Mouse (Mus musculus) neutrophil, adult 5-6 weeks (primary cell): ENCODE measurements around the gene Pitpnm2. TPM values are rescaled to one million over a fixed set of nuclear protein-coding genes. Genes with fewer than 3 reads are reported as not detected.
"Not testable (repeated sequence)": the region's sequence is repeated elsewhere in the genome, so short reads cannot be mapped to it uniquely, and the experiment has no call there.

ENCODE experiments used
- ATAC-seq: fragments of 151-379, 151-347 bp; 2 replicates; pipeline ENCODE4 v1.8.0; 2017; ENCODE audit warnings: mild to moderate bottlenecking, moderate TSS enrichment; ENCODE audit not compliant: insufficient number of reproducible peaks, poor library complexity, low FRiP score, severe bottlenecking; ENCODE audit errors: extremely low read depth
- total RNA-seq: library from RNA; stranded (forward); fragments of 200-1000 nt; gene quantifications from 2 replicates; pipeline ENCODE4 v1.2.3, GENCODE M21; 2017

The Pitpnm2 gene
- total RNA-seq, 1 experiment from 2014 or later: 11.3 TPM

DNA sequence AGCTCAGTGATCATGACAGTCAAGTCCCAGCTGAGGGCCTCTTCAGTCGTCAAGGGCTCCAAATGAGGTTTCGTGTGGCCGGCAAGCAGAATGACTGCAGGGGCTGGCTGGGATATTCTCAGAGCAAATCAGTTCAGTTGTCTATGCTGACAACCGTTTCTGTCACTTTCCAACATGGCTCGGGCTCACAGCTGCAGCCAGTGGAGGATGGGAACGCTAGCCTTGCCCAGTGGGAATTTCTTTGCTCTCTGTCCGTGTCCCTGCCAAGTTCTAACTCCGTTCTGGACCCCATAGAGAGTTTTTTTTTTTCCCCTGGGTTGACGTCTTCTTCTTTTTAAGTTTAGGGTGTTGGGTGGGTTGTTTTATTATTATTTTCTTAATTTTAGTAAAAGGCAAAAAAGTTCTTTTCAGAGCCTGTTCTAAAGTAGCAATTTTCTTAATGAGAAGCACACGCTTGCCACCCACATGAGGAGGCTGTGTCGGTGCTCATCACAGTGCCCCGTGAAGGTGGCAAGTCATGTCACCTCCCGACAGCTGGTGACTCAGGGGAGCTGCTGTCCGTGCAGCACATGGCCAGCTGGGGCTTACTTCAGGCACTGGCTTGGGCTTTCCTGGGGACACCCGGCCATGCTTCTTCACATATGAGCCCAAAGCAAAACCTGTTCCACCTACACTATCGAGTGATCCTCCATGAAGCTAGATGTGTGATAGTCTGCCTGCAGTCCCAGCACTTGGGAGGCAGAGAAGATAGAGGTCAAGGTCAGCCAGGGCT is 25.1 kb downstream of the Pitpnm2 start:
- no peak for ATAC-seq

DNA sequence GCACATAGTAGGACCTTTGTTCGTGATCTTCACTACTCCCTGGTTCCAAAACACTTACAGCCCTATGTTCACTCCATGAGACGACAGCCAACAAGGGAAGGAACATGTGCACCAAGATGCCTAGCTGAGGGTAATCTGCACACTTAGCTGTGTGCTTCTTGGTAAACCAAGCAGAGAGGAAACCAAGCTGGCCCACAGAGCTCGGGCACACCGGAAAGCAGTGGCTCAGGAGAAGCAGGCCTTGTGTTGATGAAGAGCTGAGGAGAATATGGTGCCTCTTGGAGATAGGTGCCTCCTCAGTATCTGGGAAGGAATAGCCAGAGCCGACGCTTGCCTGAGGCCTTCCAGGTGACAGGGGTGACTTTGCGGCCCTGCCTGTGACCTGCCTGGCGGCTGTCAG is 26.0 kb downstream of the Pitpnm2 start:
- ATAC-seq: no peak

DNA sequence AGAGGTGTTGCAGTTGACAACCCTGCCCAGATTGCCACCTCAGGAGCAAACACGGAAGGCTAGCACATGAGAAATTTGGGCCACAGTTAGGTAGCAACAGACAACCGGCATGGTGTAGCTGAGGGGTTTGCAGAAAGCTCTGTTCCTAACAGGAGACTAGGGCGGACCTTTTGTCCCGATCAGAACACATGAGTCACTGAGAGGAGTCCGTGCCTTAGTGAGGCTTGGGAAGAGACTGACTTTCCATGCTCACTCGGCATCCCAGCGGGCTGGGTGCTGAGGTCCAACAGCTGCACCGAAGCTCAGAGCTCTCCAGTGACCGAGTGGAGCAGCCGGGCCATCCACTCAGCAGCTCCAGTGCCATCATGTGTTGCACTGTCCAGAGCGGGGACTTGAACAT is 26.9 kb downstream of the Pitpnm2 start:
- no peak for ATAC-seq

DNA sequence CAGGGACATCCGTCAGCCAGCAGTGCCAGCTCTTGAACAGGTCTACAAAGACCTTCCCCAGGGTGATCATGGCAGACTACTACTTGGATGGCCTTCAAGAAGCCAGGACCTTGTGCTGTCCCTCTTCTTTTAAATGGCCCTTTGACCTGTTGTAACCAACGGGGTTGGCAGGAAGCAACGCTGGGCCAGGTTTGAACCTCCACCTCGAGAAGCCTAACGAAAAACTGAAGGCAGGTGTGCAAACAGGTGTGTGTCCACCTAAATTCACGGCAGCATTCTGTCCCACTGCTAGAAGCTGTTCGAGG is 27.9 kb downstream of the Pitpnm2 start:
- ATAC-seq: no peak

DNA sequence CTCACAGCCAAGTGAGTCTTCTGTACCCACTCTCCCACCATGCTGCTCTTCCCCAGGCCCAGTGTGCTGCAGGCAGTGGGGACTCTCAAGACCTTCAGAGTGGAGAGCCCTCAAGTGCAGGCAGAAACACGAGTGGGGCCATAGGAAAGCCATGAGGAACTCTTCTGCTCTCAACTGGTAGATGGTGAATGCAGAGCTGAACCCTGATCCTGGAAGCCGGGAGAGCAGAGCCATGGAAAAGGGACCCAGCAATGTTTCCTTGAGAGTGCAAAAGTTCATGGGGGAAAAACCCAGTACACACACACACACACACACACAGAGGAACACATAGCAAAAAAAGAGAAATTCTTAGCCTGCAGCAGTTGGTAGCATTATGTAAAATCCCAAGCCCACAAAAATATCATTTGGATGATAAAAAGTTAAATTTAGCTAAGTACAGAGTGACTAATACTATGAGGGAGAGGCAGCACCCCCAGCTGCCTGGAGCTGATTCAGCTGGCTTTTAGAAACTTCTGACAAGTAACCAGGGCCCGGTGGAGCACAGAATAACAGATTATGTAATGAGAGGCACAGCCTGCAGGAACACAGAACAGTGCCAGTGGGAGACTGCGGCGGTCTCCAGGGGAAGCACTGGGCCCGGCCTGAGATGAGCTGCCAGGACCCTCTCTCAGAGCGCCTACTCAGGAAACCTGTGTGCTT is 28.4 kb downstream of the Pitpnm2 start:
- ATAC-seq: no peak

DNA sequence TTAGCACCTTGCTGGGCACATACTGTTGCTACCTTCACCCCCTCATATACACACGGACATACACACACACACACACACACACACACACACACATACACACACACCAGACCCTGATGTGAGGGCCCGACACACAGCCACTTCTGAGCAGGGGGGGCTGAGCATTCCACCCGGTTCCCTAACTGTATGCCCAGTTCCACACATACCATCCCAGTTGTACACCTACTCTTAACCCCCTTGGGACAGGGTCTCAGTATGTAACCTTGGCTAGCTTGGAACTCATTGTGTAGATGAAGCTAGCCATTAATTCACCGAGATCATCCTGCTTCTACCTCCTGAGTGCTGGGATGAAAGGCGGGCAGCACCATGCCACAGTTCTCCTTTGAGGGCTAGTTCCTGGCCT is 29.0 kb downstream of the Pitpnm2 start:
- ATAC-seq: no peak

DNA sequence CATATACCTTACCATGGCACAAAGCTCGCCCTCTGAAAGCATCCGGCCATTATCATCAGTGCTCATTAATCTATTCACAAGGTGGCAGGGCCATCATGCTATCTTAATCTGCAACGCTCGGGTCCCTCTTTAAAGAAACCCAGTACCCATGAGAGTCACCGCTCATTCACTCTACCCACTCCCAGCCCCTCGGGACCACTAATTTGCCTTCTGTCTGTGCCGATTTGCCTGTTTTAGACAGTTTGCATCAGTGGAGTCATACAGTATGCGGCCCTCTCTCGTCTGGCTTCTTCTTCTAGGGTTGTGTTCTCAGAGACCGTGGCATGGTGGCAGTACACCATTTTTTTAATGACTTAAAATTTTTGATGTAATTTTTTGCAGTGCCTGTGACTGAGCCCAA is 30.1 kb downstream of the Pitpnm2 start:
- ATAC-seq: no peak

DNA sequence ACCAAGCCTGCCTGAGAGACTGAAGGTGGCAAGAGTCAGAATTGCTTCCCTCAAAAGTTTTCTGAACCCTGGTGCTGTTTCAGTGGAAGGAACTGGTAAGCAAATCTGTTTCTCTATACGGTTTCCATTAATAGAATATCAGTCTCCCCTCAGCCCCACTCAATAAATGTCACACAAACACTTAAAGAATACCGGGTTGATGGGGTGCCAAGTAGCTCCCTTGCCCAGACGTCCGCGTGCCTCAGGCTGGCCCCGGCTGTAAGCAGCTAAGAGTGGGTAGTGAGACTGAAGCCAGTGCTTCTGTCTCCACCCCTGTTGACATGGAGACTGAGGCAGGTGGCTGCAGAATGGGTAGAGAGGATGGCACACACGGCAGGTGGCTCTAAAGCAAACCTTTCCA is 30.6 kb downstream of the Pitpnm2 start:
- ATAC-seq: no peak

DNA sequence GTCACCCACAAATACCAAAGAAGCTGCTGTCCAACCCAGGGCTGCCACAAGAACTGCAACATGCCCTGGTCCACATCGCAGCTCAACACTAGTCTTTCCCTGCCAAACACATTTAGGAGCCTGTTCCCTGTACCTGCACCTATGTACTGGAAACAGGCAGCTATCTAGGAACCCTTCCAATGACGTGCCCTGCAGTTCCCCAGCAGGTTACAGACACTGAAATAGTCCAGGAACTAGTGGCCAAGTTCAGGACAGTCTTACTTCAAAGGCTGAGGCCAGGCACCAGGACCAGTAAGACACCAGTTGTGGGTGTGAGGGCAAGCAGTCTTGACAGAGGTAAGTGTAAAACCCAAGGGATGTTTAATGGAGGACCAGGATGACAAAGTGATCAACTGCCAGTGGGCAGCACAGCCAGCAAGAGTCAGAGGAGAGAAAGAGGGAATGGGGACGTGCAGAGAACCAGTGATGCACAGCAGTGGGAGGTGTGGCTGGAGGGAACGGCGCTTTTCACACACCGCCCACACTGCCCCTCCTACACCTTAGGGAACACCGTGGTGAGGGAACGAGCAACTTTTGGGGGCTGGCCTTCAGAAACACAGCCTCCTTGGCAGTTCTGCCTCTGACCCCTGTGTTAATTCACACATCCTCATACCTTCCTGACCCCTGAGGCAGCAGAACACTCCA is 31.9 kb downstream of the Pitpnm2 start:
- no peak for ATAC-seq

DNA sequence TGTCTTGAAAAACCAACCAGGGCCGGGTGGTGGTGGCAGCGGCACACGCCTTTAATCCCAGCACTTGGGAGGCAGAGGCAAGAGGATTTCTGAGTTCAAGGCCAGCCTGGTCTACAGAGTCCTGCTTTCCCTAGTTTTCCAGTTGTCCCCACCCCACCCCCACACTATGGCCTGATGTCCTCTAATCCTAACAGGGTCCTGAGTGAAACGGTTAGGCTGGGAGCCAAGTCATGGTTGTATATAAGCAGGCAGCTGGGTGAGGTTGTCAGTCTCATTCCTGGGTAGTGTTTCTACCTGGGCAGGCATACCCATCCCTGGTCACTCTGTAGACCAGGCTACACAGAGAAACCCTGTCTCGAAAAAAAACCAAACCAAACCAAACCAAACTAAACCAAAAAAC is 32.5 kb downstream of the Pitpnm2 start:
- ATAC-seq: not testable (repeated sequence)

DNA sequence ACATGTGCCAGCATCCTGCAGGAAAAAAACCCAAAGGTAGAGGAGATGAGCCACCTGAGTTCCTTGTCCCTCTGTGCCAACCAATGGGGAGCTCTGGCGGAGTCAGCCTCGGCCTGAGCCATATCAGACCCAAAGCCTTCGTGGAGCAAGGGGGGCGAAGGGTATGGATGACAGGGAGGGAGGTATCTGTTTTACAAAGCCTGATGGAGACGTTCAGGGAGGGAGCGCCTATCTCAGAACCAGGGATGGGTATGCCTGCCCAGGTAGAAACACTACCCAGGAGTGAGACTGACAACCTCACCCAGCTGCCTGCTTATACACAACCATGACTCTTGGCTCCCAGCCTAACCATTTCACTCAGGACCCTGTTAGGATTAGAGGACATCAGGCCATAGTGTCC is 33.2 kb downstream of the Pitpnm2 start:
- ATAC-seq: no peak

DNA sequence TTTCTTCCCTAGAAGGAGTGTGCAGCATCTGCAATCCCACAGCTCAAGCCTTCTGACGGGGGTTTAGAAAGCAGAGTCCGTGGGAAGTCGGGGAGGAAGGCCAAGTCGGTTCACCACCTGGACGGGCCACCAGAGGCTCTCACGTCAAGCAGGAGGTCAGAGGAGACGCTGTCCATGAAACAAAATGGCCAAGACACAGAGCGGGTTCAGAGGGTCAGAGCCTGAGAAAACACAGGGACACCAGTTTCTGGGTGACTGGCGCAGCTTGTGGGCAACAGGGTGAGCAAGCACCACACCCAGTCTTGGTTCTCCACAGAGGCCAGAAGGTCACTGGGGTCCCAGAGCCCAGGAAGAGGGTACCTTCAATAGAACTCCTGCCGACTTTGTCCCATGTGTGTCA is 33.9 kb downstream of the Pitpnm2 start:
- no peak for ATAC-seq

DNA sequence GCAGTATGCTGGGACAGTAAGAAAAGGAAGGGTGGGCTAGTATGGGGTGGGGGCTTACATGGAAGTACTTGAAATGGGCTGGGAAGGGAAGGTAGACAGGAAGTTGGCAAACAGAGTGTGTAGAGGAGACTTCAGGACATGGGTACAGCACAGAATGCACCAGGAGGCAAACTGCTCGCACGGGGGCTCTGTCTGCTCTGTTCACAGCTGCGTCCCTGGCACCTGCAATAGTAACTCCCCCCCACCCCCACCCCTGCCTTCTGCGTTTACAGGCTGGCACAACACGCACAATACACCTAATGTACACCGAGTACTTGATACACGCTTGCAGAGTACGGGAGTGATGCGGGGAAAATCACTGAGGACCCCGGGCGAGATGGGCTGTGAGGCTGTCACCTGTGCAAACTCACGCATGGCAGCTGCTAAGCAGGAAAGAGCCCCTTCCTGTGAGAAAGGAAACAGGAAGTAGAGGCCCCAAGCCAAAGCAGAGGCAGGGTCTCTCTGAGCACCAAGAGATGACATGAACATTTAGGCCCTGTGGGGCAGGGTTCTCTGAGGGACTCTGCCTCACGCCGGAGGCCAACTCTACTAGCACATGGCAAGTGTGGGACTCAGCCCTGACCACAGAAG is 34.9 kb downstream of the Pitpnm2 start:
- peak; percentile 14; the same call in 1 of the 2 replicates for ATAC-seq

DNA sequence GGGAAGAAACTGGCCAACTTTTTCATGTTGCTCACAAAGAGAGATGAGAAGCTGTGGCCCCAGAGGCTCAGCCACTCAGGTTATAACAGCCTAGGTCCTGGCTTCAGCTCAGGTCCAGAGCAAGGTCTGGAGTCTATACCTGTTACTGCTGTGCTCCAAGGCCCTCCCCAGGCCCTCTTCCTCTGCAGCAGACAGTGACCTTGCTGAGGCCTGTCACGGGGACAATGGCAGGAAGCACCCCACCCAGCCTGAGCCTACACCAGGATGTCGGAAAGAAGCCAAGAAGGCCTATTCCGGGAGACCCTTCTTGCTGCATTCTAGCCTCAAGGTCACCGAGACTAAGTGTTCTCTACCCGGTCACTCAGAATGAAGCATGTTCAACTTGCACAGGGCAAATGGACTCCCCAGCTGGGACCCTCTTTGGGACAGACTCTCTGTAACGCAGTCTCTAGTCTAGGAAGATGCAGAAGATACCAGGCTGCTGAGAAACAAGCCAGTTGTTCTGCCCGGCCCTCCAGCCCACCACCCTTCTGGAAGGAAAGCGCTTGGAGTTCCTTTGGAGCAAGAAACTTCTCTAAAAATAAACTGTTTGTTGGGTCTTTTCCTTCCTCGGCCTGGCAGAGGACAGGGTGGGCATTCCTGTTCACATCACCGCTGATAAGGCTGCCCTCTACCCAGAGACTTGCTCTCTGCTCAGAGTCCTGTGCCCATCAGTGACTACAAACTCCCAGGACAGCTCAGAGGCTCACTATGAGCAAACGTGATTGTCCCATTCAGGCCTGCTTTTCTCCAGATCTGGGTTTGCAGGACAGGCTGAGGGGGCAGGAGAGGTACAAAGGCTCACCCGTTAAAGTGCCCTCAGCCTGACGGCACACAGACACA is 35.7 kb downstream of the Pitpnm2 start:
- no peak; the same call in 1 of the 2 replicates for ATAC-seq

DNA sequence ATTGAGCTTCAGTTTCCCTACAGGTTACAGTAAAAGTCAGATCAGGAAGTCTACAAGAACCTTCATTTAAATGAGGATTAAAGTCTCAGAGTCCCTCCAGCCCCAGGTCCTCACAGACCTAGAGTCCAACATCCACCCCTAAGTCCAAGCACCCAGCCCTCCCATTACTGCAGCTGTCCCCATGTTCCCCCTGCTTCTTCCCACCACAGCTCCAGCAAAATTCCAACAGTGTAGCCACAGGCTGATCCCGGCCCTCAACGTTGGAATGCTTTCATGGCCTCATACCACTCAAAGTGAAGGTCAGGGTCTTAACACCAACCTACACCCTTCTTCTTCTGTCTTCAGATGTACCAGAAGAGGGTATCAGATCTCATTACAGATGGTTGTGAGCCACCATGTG is 37.9 kb downstream of the Pitpnm2 start:
- no peak for ATAC-seq

DNA sequence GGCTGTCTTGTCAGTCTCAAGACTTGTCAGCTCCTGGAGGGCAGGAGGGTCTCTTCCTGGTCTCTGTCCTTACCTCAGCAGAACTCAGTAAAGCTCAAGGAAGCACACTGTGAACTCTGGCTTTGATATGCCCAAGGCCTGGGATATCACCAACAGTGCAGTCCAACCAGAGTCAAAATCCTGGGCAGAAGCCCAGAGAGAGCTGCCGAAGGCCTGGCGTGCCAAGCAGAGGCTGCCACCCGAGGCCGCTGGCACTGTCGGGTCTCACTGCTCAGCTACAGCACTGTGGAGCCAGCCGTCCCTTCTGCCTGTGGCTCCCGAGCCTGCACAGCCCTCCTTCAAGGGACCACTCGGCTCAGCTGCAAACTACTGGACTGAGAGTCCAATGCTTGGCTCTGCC is 38.3 kb downstream of the Pitpnm2 start:
- ATAC-seq: no peak

DNA sequence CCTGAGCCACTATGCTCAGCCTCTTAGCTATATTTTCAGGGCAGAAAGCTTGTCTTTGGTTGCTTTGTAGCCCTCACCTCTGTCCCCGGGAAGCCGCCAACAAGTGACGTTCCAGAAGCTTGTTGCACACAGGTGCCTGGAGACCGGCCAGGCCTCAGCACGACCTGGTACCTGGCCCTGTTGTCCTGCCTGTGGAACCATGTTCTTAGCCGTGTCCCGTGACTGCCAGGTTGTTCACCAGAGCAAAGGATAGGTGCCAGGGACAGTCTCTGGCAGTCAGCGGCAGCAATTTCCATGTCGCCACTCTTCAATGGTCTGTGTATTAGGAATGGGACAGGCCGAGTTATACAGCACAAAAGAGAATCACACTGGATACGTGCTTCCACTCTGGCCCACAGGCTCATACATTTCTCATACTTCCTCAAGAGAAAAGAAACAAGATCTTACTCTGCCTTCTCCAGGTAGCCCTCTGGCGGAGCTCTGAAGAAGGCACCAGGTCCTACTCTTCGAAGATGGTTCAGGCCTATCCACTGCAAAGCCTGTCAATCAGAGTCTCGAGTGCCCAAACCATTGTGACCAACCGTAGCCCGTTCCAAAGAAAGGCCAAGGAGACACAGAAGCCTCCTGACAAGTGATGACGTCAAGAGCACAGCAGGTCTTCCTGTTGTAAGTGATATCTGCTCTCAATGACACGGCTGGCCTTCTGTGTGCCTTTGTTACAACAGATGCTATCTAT is 39.1 kb downstream of the Pitpnm2 start:
- ATAC-seq: no peak

DNA sequence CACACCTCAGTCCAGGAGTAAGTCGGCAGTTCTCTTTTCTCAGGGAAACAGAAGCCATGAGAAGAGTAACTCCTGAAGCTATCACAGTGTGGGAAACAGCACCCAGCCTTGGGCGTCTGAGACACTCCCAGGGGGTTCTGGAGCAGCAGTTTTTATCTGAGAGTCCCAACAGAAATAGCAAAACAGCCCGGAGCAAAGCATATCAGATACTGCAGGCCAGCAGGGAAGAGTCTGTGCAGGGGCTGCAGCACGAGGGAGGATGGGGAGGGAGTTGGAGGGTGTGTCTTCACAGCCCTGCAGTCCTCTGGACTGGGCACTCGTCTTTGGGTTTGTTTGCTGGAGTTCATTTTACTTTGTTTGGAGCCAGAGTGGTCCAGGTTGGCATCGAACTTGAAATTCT is 39.7 kb downstream of the Pitpnm2 start:
- ATAC-seq: no peak
